Mouse (Mus musculus) forebrain, embryonic 16.5 days (tissue): Measurements from ENCODE around the gene Ubxn10. TPM values are rescaled to one million over a fixed set of nuclear protein-coding genes. Genes with fewer than 3 reads are reported as not detected.
A peak's percentile ranks its signal among the peaks of the same experiment; 100 is the strongest.

ENCODE experiments used
- ATAC-seq: fragments of 200-750 bp; cut with Nextera tagmentation; 2 replicates; pipeline ENCODE4 v1.8.0; 2017; ENCODE audit warnings: mild to moderate bottlenecking, moderate library complexity
- H3K27ac ChIP-seq: fragments of 300-500 bp; sonication (generic); 2 replicates; pipeline ENCODE4 v1.5.1; 2014; ENCODE audit warnings: low read length, control low read depth
- H3K27me3 ChIP-seq: fragments of 300-500 bp; sonication (generic); replicated peaks from 2 replicates; pipeline ENCODE4 v1.6.1; 2014; ENCODE audit warnings: low read length; ENCODE audit not compliant: control insufficient read depth, insufficient read depth
- H3K36me3 ChIP-seq: fragments of 300-500 bp; sonication (generic); 2 replicates; pipeline ENCODE4 v1.6.1; 2014; ENCODE audit not compliant: control insufficient read depth, insufficient read depth
- H3K4me1 ChIP-seq: fragments of 300-500 bp; sonication (generic); replicated peaks from 2 replicates; pipeline ENCODE4 v1.6.1; 2014; ENCODE audit warnings: low read length; ENCODE audit not compliant: control insufficient read depth, insufficient read depth
- H3K4me2 ChIP-seq: fragments of 300-500 bp; sonication (generic); 2 replicates; pipeline ENCODE4 v1.6.1; 2014; ENCODE audit warnings: mild to moderate bottlenecking, low read length, control low read depth
- H3K4me3 ChIP-seq: fragments of 300-500 bp; sonication (generic); replicated peaks from 2 replicates; pipeline ENCODE4 v1.5.1; 2014; ENCODE audit warnings: mild to moderate bottlenecking, low read length, control low read depth
- H3K9ac ChIP-seq: fragments of 300-500 bp; sonication (generic); replicated peaks from 2 replicates; pipeline ENCODE4 v1.6.1; 2014; ENCODE audit warnings: low read depth, low read length, control low read depth
- H3K9me3 ChIP-seq: fragments of 300-500 bp; sonication (generic); 2 replicates; pipeline ENCODE4 v1.6.1; 2016; ENCODE audit warnings: low read length; ENCODE audit not compliant: control insufficient read depth
- WGBS: fragments of 180-500 bp; shearing (Covaris S2); extraction: QIAGEN DNeasy Blood & Tissue Kit; methylation state at CpG from one replicate; pipeline ENCODE4 v1.1.7; 2014; 5-methylcytosine and 5-hydroxymethylcytosine counted together
- polyA plus RNA-seq: library from polyadenylated mRNA; unstranded; fragments of >200 nt; fragmentation: Nextera tagmentation; extraction: Ambion mirVana; gene quantifications from 2 replicates; pipeline ENCODE4 v1.2.1, GENCODE M21; 2015

Ubxn10 gene
- polyA plus RNA-seq, 1 experiment from 2014 or later = 1.9 TPM

- Histone ChIP-seq H3K4me1 (peaks cover 23% of the 10 kb centered on the region), H3K4me3 (no peak overlapping the region), H3K9ac (no peak overlapping the region), H3K9me3 (no peaks in the 10 kb centered on the region), H3K4me2 (no peak overlapping the region), H3K27ac (no peak overlapping the region), H3K36me3 (no peaks in the 10 kb centered on the region), H3K27me3 (peaks cover 2% of the 10 kb centered on the region; the same call in 1 of the 2 replicates)
- WGBS = 87% methylated on average over 6 of the region's 6 CpGs
- ATAC-seq = no peak
These were observed 51.2 kb downstream of the Ubxn10 start for GRCm38 (mm10) chr4:138685813-138686212.

GRCm38 (mm10) chr4:138682760-138683159 lies 54.2 kb downstream of the Ubxn10 start:
- H3K27me3 ChIP-seq = peaks cover 10% of the 10 kb centered on the region
- H3K9me3 ChIP-seq = no peaks in the 10 kb centered on the region
- H3K27ac ChIP-seq = no peak overlapping the region
- H3K4me3 ChIP-seq = no peak overlapping the region
- peaks cover 2% of the 10 kb centered on the region; the same call in 1 of the 2 replicates for H3K4me1 ChIP-seq
- 39% methylated on average over 2 of the region's 2 CpGs for WGBS
- H3K9ac ChIP-seq = no peak overlapping the region
- no peak overlapping the region for H3K4me2 ChIP-seq
- ATAC-seq = no peak
- no peaks in the 10 kb centered on the region for H3K36me3 ChIP-seq

- H3K4me3 ChIP-seq = no peak overlapping the region
- H3K9ac ChIP-seq = no peak overlapping the region
- H3K27me3 ChIP-seq = peaks cover 12% of the 10 kb centered on the region
- no peak overlapping the region for H3K4me2 ChIP-seq
- ATAC-seq = no peak
- 81% methylated on average over 4 of the region's 4 CpGs for WGBS
- no peaks in the 10 kb centered on the region for H3K36me3 ChIP-seq
- peaks cover 6% of the 10 kb centered on the region; the same call in 1 of the 2 replicates for H3K4me1 ChIP-seq
- H3K27ac ChIP-seq = no peak overlapping the region
- H3K9me3 ChIP-seq = no peaks in the 10 kb centered on the region
These were observed 56.8 kb downstream of the Ubxn10 start for GRCm38 (mm10) chr4:138680124-138680523.

GRCm38 (mm10) chr4:138677579-138677978 lies 59.4 kb downstream of the Ubxn10 start:
- Histone ChIP-seq H3K36me3 (no peaks in the 10 kb centered on the region), H3K27me3 (peaks cover 16% of the 10 kb centered on the region), H3K4me3 (peak overlapping the region; percentile 28), H3K4me2 (peak overlapping the region; percentile 53), H3K9me3 (no peaks in the 10 kb centered on the region), H3K4me1 (0 out of 2 replicates have a peak, but pooled peaks cover 6% of the 10 kb centered on the region), H3K27ac (no peak overlapping the region), H3K9ac (peak overlapping the region; percentile 42; the same call in 1 of the 2 replicates)
- peak; percentile 38; the same call in 1 of the 2 replicates for ATAC-seq
- WGBS = 19% methylated on average over 16 of the region's 16 CpGs

- no peak for ATAC-seq
- Histone ChIP-seq H3K36me3 (no peaks in the 10 kb centered on the region), H3K4me2 (no peak overlapping the region), H3K4me3 (no peak overlapping the region), H3K4me1 (0 out of 2 replicates have a peak, but pooled peaks cover 6% of the 10 kb centered on the region), H3K27me3 (peaks cover 16% of the 10 kb centered on the region), H3K9ac (no peak overlapping the region), H3K9me3 (no peaks in the 10 kb centered on the region), H3K27ac (no peak overlapping the region)
- WGBS = 15% methylated on average over 16 of the region's 16 CpGs
These were observed 60.5 kb downstream of the Ubxn10 start for GRCm38 (mm10) chr4:138676480-138676879.

- Histone ChIP-seq H3K27me3 (peaks cover 8% of the 10 kb centered on the region; the same call in 1 of the 2 replicates), H3K4me1 (no peaks in the 10 kb centered on the region)
These were observed 64.8 kb downstream of the Ubxn10 start for GRCm38 (mm10) chr4:138672160-138672559.

GRCm38 (mm10) chr4:138670093-138670889 lies 66.7 kb downstream of the Ubxn10 start:
- H3K4me1 ChIP-seq = no peaks in the 10 kb centered on the region
- peaks cover 3% of the 10 kb centered on the region; the same call in 1 of the 2 replicates for H3K27me3 ChIP-seq
- no peak for ATAC-seq
- H3K4me3 ChIP-seq = no peak overlapping the region
- H3K9me3 ChIP-seq = no peaks in the 10 kb centered on the region
- 86% methylated on average over 11 of the region's 11 CpGs for WGBS
- H3K27ac ChIP-seq = no peak overlapping the region
- H3K9ac ChIP-seq = no peak overlapping the region
- no peaks in the 10 kb centered on the region for H3K36me3 ChIP-seq
- H3K4me2 ChIP-seq = no peak overlapping the region

More at GRCm38 (mm10) chr4:138672160-138672559, 64.8 kb downstream of the Ubxn10 start:
- H3K9ac ChIP-seq = no peak overlapping the region
- ATAC-seq = no peak
- no peak overlapping the region for H3K4me2 ChIP-seq
- H3K36me3 ChIP-seq = no peaks in the 10 kb centered on the region
- H3K9me3 ChIP-seq = no peaks in the 10 kb centered on the region
- no peak overlapping the region for H3K27ac ChIP-seq
- 75% methylated on average over 4 of the region's 4 CpGs for WGBS
- no peak overlapping the region for H3K4me3 ChIP-seq

GRCm38 (mm10) chr4:138666521-138666920 lies 70.4 kb downstream of the Ubxn10 start:
- WGBS = 90% methylated on average over 10 of the region's 10 CpGs
- no peak for ATAC-seq
- Histone ChIP-seq H3K27ac (no peak overlapping the region), H3K9ac (no peak overlapping the region), H3K36me3 (no peaks in the 10 kb centered on the region), H3K27me3 (no peaks in the 10 kb centered on the region), H3K4me1 (no peaks in the 10 kb centered on the region), H3K4me3 (no peak overlapping the region), H3K4me2 (no peak overlapping the region), H3K9me3 (no peaks in the 10 kb centered on the region)

- H3K36me3 ChIP-seq = no peaks in the 10 kb centered on the region
- ATAC-seq = no peak
- H3K4me1 ChIP-seq = no peaks in the 10 kb centered on the region
- WGBS = 84% methylated on average over 11 of the region's 11 CpGs
- H3K4me2 ChIP-seq = no peak overlapping the region
- H3K27me3 ChIP-seq = no peaks in the 10 kb centered on the region
- H3K27ac ChIP-seq = no peak overlapping the region
- no peaks in the 10 kb centered on the region for H3K9me3 ChIP-seq
- H3K9ac ChIP-seq = no peak overlapping the region
- no peak overlapping the region for H3K4me3 ChIP-seq
These were observed 76.9 kb downstream of the Ubxn10 start for GRCm38 (mm10) chr4:138659936-138660602.
